Mouse (Mus musculus): Measurements from ENCODE around the gene Bcas1.

Bcas1 gene

DNA sequence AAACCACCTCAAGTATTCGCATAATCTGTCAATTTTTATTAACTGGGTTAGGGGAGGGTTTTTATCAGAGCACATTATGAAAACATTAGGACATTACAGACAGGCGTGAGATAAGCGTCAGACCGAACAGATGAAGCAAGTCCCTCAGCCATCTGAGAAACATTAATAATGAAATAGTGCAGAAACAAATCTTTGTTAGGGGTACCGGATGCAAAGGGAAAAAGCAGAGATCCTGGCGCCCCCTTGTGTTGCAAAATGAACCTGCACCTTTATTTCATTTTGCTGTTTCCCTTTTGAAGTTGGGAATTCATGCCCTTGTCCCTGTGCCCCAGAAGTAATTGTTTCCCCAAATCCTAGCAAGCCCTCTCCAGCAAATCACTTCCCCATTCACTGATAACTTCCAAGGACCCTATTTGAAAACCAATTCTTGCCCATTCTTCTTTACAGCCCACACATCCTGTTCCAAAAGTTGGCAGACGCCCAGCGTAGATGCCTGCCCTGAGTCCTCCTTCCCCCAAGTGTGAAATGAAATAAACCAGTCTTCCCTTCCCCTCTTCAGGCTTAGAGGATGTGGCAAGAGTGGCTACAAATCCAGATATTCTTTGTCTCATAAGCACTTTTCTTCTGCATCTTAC, 80.4 kb downstream of the Bcas1 start:
- no peak for DNase-seq (ENCODE audit: low read depth)

DNA sequence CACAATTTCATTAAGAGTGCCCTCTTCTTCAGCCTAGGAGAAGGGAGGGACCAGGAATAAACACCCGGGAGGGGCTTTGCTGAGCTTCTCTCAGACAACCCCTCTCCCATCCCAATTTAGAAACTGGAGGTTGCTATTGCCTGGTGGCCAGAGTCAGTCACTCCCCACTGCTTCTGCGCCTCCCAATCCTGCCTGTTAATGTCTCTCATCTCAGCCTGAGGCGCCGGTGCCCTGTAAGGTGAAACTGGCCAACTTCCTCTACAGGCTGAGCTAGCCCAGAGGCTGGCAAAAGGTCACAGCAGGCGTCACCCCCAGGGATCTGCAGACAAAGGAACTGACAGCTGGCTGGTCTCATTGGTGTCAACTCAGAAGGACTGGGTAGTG, 82.2 kb downstream of the Bcas1 start:
- DNase-seq (ENCODE audit: low read depth), result no peak

DNA sequence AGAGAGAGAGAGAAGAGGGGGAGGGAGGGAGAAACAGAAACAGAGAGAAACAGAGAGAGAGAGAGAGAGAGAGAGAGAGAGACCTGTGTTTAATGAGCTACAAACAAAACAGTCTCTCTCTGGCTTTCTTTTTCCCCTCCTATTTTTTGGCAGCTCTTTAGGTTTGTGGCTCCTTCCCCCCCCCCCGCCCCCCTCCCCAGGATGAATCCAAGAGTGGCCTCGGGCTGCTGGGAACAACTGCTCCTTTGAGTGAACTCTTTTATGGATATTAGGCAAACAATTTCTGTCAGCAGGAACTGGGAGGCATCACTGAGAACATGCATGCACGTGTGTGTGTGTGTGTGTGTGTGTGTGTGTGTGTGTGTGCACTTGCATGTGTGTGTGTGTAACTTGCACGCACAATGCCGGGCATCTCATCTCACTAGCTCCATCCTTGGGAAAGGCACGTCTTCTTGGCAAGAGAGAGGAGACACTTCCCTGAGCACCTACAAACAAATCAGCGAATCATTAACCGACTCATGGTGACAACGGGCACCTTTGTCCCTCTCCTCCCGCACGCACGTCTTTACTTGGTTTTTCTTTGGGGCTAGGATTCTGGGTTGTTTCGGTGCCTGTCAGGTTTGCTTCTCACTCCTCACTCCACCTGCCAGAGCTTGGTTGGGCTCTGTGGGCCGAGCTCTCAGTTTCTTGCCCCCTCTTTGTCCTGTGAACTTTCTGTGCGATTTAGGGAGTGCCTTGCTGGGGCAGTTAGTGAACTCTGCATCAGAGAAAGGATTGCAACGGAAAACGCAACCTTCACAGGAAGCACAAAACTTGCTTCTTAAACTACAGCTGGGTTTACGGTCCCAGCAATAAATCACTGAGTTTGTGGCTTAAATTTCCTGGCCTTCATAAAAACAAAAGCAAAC, 82.9 kb downstream of the Bcas1 start:
- no peak for DNase-seq (ENCODE audit: low read depth)

DNA sequence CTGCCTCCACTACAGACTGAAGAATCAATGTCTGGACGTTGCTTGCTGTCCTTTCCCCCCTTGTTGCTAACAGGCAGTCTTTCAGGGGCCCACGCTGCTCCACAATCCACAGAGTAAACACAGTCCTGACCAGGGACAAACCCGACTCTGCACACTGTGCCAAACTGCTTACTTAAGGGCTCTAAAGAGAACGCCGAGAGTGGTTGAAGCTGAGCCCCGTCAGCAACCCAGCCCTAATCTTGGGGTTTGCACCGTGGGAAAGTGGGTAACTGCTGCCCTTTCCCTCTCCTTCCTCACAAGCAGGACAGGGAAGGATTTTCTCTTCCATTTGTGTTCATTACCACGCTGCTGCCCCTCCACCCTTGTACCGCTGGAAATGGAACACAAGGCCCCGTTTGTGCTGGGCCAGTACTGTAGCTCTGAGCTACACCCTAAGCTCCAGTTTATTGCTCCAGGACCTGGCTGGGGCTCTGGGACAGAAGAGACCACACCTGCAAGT, 83.8 kb downstream of the Bcas1 start:
- DNase-seq (ENCODE audit: low read depth), result no peak

DNA sequence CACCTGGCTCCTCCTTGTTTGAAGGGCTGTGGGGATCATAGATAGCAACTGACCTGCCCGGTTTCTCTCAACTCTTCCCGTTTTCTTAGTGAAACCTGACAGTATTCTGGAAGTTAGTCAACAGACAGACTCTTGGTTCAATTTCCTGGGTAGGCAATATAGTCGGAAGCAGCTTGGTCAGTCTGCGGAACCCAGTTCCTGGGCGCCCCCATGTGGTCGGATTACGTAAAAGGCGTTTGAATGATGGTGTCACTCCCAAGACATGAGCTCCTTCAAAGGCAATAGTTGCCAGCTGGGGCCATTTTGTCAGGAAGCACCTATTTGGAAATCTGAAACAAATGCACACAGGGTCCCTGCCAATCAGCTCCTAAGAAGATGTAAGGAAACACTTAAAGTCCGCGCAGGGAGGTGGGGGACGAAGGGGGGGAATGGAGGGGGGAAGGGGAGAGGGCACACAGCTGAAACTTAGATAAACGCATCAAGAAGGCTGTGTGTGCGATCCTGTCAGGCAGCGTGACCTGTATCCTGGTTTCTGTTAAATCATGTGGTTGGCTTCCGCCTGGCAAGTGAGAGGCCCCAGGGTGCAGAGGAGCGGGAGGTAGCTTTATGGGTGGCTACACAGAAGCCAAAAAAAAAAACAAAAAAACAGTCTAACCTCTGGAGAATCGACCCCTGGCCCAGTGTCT, 84.4 kb downstream of the Bcas1 start:
- no peak for DNase-seq (ENCODE audit: low read depth)

DNA sequence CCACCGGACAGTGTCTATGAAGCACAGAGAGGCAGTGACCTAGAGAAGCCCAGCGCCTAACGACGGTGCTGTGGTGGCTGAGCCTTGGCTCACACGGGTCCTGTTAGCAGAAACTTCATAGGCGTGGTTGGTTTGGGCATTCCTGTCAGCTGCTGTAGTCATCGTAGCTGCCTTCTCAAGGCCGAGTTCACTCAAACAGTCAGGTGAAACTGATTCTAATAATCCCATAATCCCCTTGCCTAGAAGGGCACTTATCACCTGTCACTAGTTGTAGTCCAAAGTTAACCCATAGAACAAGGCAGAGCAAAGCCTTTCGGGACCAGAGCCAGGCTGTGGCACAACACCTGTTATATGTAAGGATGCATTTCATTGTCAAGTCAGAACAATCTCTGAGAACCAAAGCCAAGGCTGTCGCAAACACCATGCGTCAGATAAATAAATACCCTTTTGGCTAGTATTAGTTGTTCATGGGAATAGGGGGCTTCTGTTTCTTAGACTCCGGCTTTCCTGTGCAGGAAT, 85.3 kb downstream of the Bcas1 start:
- DNase-seq (ENCODE audit: low read depth), result no peak

DNA sequence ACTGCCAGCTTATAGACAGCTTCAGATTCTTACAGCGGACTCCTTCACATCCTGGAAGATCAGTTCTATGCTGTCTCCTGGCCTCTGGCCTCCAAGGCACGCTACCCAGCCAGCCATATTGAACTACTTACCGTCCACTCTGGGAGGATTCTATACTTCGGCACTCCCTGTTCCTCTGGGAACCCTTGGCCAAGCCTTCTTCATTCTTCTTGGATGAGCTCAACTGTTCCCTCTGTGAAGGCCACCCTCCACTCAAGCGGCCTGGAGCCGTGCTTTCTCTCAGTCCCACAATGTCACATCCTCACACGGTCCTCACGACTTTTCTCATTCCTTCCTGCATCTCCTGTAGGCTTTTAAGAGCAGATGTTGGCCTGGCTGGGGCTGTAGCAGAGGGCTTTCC, 86.5 kb downstream of the Bcas1 start:
- DNase-seq (ENCODE audit: low read depth), result no peak

DNA sequence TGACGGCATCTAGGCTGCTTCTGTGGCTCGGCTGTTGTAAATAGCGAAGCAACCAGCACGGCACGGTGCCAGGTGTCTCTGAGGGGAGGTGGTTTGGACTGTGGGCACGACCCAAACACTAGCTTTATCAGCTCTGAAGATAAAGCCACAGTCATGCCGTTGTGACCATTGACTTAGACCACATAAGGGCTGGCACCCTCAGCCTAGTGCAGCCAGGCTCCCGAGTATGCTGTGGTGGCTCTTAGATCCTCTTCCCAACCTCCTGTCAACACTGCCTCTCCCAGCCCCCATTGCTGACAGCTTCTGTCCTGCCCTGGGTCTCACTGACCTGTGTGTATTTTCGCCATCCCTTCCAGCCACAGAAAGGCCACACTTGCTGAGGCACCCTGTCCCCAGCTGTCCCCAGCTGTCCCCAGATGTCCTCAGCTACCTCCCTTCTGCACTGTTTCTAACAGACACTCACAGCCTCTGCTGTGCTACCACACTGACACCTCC, 91.3 kb downstream of the Bcas1 start:
- DNase-seq (ENCODE audit: low read depth), result no peak

DNA sequence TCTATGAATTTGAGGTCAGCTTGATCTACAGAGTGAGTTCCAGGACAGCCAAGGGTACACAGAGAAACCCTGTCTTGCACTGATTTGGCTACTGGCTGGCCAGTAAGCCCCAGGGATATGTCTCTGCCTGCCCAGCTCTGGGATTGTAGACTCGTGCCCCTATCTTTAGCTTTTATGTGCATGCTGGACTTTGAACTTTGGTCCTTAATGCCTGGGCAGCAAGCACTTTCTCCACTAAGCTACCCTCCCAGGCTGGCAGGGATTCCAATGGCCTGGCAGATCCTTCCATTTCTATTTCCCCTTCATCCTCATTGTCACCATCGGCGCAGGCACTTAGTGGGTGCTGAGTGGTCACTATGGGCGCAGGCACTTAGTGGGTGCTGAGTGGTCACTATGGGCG, 92.5 kb downstream of the Bcas1 start:
- DNase-seq (ENCODE audit: low read depth), result no peak

DNA sequence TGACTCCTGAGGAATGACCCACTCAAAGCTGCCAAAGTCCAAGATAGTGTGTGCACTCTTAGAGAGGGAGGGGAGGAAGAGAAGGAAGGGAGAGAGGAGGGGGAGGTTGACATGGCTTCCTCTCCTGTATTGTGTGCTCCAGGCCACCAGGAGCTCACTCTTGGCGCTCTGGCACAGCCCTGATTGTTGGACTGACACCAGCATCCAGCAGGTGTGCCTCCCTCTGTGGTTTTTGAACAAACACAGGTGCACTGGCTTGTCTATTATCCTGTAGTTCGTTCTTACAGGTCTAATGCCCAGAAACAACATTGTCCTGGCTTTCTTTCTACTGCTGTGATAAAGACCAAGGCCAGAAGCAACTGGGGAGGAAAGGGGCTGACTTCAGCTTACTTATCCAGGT, 95.8 kb downstream of the Bcas1 start:
- DNase-seq (ENCODE audit: low read depth), result no peak

DNA sequence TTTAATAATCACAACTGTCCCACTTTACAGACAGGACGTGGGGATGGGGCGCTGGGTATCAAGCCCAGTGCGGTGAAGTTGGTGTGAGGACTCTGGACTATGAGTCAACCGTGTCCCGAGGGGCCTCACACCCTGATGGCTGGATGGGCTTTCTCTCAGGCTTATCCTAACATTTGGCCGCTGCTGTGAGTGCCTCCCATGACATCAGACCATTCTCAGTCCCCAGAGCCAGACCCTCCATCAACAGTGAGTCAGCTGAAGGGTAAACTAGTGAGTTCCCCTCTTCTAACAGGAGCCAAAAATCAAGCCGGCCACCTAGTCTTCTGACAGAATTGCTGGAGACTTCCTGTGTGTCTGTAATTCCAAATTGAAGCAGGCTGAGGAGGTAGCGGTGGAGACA, 97.2 kb downstream of the Bcas1 start:
- DNase-seq (ENCODE audit: low read depth), result no peak

DNA sequence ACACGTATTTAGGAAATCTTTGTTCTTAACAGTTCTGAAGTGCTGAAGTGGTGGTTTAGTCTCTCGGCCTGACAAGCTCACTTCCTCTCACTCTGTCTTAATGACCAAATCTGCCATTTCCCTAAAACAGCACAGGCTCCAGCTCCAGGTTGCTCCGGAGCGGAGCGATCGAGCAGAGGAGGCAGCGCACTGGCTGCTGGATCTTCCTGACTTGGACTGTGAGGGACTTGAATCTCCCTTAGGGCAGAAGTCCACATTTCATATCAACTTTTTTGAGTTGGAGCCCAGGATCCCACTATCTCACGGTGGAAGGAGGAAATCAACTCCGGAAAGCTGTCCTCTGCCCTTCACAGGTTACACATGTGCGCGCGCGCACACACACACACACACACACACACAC, 97.7 kb downstream of the Bcas1 start:
- DNase-seq (ENCODE audit: low read depth), result no peak

DNA sequence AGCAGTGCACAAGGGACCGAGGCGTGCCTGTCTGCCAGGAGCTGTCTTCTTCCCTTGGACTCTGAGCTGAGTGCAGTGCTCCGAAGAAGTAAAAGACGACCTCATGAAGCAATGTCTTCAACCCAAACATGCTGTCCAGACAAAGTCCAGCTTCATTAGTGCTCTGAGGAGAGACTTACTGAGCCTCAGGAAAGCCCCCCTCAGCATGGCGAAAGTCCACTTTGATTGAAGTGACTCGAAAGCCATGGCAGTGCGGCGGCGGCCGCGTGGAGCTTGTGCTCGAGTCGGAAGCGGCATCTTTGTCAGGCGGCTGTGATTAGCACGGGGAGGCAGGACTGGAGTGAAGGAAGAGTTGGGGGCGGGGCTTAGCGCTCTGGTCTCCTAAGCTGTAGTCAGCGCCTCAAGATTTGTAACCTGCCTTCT, 103.7 kb downstream of the Bcas1 start:
- DNase-seq (ENCODE audit: low read depth), result no peak

DNA sequence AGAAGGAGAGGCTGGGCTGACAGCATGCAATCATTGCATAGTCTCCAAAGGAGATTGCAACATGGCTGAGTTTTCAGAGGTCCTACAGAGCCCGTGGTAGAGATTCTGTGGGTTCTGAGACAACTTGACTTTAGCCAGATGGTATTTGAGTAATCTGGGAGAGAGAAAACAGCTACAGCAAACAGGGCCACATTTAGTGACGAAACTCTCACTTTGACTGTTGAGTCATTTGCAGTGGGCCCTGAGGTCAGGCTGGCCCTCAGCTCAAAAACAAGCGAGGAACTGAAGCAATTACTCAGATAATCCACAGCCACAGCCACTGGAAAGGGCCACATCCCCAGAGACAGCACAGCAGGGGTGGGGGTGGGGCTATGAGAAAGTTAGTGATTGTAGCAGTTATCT, 105.6 kb downstream of the Bcas1 start:
- DNase-seq (ENCODE audit: low read depth), result no peak

DNA sequence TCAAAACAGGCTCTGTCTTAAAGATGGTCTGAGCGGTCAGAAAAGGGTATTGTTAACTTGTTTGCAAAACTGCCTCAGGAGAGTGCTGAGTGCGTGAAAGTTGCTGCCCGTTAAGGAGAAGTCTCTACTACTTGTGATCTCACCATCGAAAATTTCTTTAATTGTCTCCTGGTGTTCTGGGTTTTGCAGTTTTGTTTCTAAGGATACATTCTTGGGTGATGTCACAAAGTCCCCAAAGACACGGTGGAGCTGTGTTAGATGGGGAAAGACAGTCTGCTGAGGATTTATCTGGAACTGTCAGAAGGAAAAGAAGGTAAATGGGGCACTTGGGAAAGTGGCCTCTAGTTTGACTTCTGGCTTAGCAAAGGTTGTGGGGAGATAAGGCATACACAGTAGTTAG, 106.1 kb downstream of the Bcas1 start:
- no peak for DNase-seq (ENCODE audit: low read depth)

DNA sequence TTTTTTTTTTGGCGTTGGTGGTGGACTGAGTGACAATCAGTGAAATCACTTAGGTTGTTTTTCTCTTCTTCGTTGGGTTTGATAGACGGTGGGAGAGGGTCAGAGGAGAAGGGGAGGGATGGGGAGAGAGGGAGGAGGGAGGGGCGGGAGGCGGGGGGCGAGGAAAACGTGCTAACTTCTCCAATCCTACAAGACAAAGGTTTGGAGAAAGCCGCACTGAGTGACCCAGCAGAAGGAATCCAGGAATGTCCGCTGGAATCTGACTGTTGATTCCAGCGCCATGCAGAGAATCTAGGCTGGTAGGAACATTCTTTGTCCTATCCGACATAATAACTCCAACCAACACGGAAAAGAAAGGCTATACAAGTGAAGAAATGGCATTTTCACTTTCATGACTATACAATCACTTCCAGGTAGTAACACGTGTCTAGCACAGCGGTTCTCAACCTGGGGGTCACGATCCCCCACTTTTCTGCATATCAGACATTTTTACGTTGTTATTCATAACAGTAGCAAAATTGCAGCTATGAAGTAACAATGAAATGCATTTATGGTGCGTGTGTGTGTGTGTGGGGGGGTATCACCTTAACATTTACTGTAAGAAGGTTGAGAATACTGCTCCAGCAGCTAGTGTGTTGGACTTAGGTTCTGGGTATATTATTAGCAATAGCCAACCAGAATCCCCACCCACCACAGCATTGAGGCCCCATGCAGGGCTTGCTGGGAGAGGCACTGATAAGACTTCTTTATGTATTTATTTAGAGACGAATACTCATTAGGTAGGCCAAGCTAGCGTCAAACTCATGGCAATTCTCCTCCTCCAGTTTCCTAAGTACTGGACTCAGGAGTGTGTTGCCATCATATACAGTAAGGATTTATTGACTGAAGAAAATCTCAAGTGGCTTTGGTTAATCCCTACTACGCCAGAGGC, 107.8 kb downstream of the Bcas1 start:
- DNase-seq (ENCODE audit: low read depth), result no peak

DNA sequence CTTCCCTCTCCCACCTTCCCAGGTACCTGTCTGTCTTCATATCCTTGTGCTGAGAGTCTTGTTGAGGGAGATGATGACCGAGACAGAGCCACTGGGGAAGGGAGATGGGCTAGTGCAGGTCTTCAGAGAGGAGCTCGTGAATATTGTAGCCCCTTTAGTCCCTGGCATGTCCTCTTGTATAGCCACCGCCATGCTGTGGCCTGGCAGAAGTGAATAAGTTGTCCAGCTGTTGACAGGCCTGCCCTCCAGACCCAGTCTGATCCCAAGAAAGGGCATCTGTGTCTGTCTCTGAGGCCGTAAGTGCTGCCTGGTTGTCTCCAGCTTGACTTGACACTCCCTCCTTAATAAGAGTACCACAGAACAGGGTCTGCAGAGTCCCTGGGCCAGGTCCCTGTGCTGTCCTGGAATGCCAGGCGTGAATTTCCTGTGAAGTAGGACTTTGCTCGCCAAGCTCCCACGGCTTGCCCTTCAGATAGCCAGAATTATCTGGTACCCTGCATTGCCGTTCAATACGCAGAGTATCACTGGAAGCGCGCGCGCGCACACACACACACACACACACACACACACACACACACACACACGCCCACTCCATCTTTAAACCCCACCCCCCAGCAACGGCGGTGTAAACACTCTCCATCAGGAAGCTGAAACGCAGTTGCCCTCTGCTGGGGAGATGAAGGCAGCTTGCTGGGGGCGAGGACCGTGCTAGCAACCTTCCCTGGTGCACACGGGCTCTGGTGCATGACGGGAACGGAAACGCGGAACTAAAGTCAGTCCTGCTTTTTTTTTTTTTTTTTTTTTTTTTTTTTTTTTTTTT, 108.7 kb downstream of the Bcas1 start:
- peak; percentile 59 for DNase-seq (ENCODE audit: low read depth)

DNA sequence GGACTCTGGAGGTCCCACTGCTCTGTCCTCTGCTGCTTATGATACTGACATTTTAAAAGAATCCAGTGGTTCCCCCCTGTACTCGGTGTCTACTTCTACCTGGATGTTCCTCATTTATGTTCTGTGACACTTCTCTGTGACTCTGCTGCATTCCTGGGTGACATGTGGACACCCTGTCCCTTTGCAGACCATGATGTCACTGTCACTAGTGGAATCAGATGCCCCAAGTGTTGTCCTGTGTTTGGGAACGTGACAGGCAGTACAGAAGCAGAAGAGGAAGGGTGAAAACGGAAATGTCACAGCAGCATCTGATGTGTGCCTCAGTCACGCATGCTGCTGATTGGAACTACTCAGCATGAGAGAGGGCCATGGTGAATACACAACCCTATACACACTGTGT, 110.9 kb downstream of the Bcas1 start:
- no peak for DNase-seq (ENCODE audit: low read depth)

DNA sequence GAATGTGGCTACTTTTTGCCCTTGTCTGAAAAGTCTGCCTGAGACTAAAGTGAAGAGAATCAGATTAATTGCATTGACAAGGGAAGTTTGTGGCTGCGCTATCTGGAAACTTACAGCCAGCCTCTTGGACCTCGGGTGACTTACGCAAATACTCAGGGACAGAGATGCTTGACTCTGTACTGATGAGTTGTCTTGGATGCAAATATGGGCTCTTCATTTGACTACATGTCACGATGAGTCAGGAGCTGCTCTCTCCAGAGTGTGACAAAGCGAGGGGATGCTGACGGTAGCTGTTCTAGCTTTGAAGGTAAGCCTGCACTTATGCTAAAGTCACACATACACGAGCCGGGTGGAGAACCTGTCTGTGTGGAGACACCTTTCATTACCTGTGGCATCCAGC, 111.3 kb downstream of the Bcas1 start:
- DNase-seq (ENCODE audit: low read depth), result no peak

DNA sequence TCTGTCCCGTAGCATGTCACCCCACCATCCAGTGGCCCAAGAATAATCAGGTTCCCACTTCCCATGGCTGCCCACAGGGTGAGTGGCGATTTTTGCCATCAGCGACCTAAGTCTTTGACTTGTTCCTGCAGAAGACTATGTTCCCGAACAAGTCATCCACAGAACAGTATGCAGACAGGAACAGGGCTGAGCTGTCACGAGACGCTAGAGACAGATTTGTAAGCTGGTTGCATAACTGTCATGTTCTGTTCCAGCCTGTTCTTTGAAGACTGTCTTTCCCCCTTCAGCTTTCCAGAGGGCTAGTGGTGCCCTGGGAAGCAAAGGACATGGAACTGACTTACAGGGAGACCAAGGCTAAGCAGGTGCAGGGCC, 116.7 kb downstream of the Bcas1 start:
- no peak for DNase-seq (ENCODE audit: low read depth)
